Mouse (Mus musculus) E14TG2a.4 (cell line): ENCODE results near the gene Map1lc3b.

ENCODE experiments used
- CTCF ChIP-seq: conservative IDR thresholded peaks from 2 replicates; pipeline ENCODE4 v1.5.1; 2014; ENCODE audit warnings: low read length
- NANOG ChIP-seq: IDR thresholded peaks from 2 replicates; pipeline ENCODE4 v1.6.1; 2014; ENCODE audit warnings: borderline replicate concordance, low read length, mixed read lengths
- POU5F1 ChIP-seq: IDR thresholded peaks from 2 replicates; pipeline ENCODE4 v1.6.1; 2014; ENCODE audit warnings: low read length, borderline replicate concordance

DNA sequence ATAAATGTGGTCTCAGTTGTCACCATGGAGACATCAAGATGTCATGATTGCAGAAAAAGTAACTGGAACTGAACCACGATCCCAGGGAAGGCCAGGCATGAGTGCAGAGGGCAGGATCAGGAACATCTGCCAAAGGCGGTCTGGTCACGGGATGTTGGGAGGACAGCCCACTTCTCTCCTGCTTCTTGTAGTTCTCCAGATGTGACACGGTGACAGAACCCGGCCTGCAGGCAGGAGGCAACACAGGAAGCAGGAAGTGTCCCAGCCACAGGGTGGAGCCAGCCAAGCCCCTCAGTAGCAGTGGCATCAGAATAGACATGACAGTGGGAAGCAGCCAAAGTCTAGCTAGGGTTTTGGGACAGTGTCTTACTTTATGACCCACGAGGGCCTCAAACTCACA, 45.4 kb downstream of the Map1lc3b start:
- TF ChIP-seq CTCF: no peak
- no peak for TF ChIP-seq NANOG
- no peak for TF ChIP-seq POU5F1
